In the genomic region with DNA sequence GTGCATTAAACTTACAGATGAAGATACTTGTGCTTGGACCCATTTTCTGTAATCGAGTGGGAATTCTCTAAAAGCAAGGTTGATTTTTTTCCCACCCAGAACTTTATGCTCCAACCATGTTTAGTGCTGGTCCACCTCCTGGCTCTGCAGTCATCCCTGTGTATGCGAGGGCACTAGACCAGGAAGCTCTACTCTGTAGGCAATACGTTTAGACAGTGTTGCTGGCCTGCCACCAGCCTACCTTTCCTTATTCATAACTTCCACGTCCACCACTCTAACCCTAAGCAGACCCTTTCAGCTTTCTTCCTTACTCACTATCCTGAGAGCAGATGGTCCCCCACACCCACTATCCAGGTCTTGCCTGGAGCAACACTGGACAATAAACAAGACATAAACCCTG, we compare ENCODE assay signal across 27 mouse cellular contexts.
A peak's percentile ranks its signal among the peaks of the same experiment; 100 is the strongest.
DNase-seq lines count a peak whose midpoint lies in the region; ATAC-seq and TF ChIP-seq lines count a peak whose summit lies in the region.
"Had no signal": no experiment of that assay in that cellular context is flagged by ENCODE, and none has a peak within 500 bp of the region (broad histone marks: within the 10 kb centered on the region; RNA-seq: fewer than 3 reads in every experiment).

No protein-coding gene starts in this region.

- TF ChIP-seq CTCF in kidney, adult 2 months (conservative IDR thresholded peaks at IDR 0.05; ENCODE audit: insufficient read depth, insufficient read length, low read depth, low read length): no peak

- no peaks in the 10 kb centered on the region for H3K36me3 ChIP-seq in embryonic facial prominence, embryonic 13.5 days
- no peaks in the 10 kb centered on the region for H3K36me3 ChIP-seq in embryonic facial prominence, embryonic 10.5 days (replicated peaks)
- no peaks in the 10 kb centered on the region for H3K36me3 ChIP-seq in hindbrain, embryonic 11.5 days (ENCODE audit: control insufficient read depth, insufficient read depth, low read length)
- H3K36me3 ChIP-seq in hindbrain, embryonic 16.5 days (ENCODE audit: control insufficient read depth, insufficient read depth, low read length): no peaks in the 10 kb centered on the region
- no peaks in the 10 kb centered on the region for H3K36me3 ChIP-seq in midbrain, embryonic 13.5 days
- no peaks in the 10 kb centered on the region for H3K36me3 ChIP-seq in midbrain, embryonic 15.5 days (replicated peaks)
- H3K36me3 ChIP-seq in kidney, adult 2 months (ENCODE audit: control insufficient read depth, insufficient read depth, low read length): no peaks in the 10 kb centered on the region
- H3K36me3 ChIP-seq: heart, embryonic 13.5 days; limb, embryonic 10.5 days; limb, embryonic 15.5 days; liver, embryonic 15.5 days; neural tube, embryonic 13.5 days had no signal

- no peak overlapping the region for H3K4me3 ChIP-seq in embryonic facial prominence, embryonic 13.5 days
- H3K4me3 ChIP-seq in embryonic facial prominence, embryonic 10.5 days: no peak overlapping the region
- H3K4me3 ChIP-seq in hindbrain, embryonic 11.5 days (ENCODE audit: low read depth, low read length): no peak overlapping the region
- H3K4me3 ChIP-seq in hindbrain, embryonic 16.5 days (ENCODE audit: low read length): no peak overlapping the region
- H3K4me3 ChIP-seq in midbrain, embryonic 13.5 days (replicated peaks): no peak overlapping the region
- H3K4me3 ChIP-seq in midbrain, embryonic 15.5 days: no peak overlapping the region
- H3K4me3 ChIP-seq in kidney, adult 2 months (ENCODE audit: insufficient read depth, low read depth, low read length): no peak overlapping the region
- H3K4me3 ChIP-seq: forebrain, embryonic 13.5 days; heart, embryonic 13.5 days; limb, embryonic 10.5 days; limb, embryonic 15.5 days; liver, embryonic 15.5 days; myocyte; neural tube, embryonic 13.5 days had no signal

- H3K27me3 ChIP-seq in embryonic facial prominence, embryonic 13.5 days: no peaks in the 10 kb centered on the region
- no peaks in the 10 kb centered on the region for H3K27me3 ChIP-seq in embryonic facial prominence, embryonic 10.5 days (replicated peaks; ENCODE audit: low read depth, poor library complexity, severe bottlenecking)
- H3K27me3 ChIP-seq in hindbrain, embryonic 11.5 days (ENCODE audit: control insufficient read depth, insufficient read depth, low read length): no peaks in the 10 kb centered on the region
- no peaks in the 10 kb centered on the region for H3K27me3 ChIP-seq in hindbrain, embryonic 16.5 days (replicated peaks; ENCODE audit: control insufficient read depth, insufficient read depth, low read length)
- no peaks in the 10 kb centered on the region for H3K27me3 ChIP-seq in midbrain, embryonic 13.5 days
- H3K27me3 ChIP-seq in midbrain, embryonic 15.5 days (replicated peaks): no peaks in the 10 kb centered on the region
- H3K27me3 ChIP-seq in kidney, adult 2 months (replicated peaks; ENCODE audit: control insufficient read depth, insufficient read depth, low read length): no peaks in the 10 kb centered on the region; the same call in 1 of the 2 replicates
- H3K27me3 ChIP-seq: CH12.LX; forebrain, embryonic 13.5 days; heart, embryonic 13.5 days; limb, embryonic 15.5 days; liver, embryonic 15.5 days; neural tube, embryonic 13.5 days had no signal

- H3K4me2 ChIP-seq in embryonic facial prominence, embryonic 13.5 days: no peak overlapping the region
- H3K4me2 ChIP-seq in hindbrain, embryonic 11.5 days (replicated peaks; ENCODE audit: low read depth, low read length): no peak overlapping the region
- no peak overlapping the region for H3K4me2 ChIP-seq in hindbrain, embryonic 16.5 days (ENCODE audit: low read length)
- no peak overlapping the region for H3K4me2 ChIP-seq in midbrain, embryonic 13.5 days (replicated peaks)
- H3K4me2 ChIP-seq in midbrain, embryonic 15.5 days: no peak overlapping the region
- H3K4me2 ChIP-seq: forebrain, embryonic 13.5 days; heart, embryonic 13.5 days; limb, embryonic 15.5 days; liver, embryonic 15.5 days; lung, embryonic 14.5 days; neural tube, embryonic 13.5 days had no signal

- H3K4me1 ChIP-seq in embryonic facial prominence, embryonic 13.5 days: peaks cover 6% of the 10 kb centered on the region
- peaks cover 2% of the 10 kb centered on the region; the same call in 1 of the 2 replicates for H3K4me1 ChIP-seq in embryonic facial prominence, embryonic 10.5 days
- H3K4me1 ChIP-seq in hindbrain, embryonic 11.5 days (replicated peaks; ENCODE audit: control insufficient read depth, insufficient read depth, low read length): no peaks in the 10 kb centered on the region
- peaks cover 2% of the 10 kb centered on the region; the same call in 1 of the 2 replicates for H3K4me1 ChIP-seq in hindbrain, embryonic 16.5 days (ENCODE audit: control insufficient read depth, insufficient read depth, low read depth, low read length)
- H3K4me1 ChIP-seq in midbrain, embryonic 13.5 days (replicated peaks): no peaks in the 10 kb centered on the region
- no peaks in the 10 kb centered on the region for H3K4me1 ChIP-seq in midbrain, embryonic 15.5 days
- H3K4me1 ChIP-seq in kidney, adult 2 months (ENCODE audit: control insufficient read depth, insufficient read depth, low read length): no peaks in the 10 kb centered on the region
- H3K4me1 ChIP-seq: forebrain, embryonic 13.5 days; heart, embryonic 13.5 days; limb, embryonic 15.5 days; liver, embryonic 15.5 days; neural tube, embryonic 13.5 days had no signal

- ATAC-seq in embryonic facial prominence, embryonic 13.5 days (ENCODE audit: insufficient number of reproducible peaks, insufficient read depth, low FRiP score, low TSS enrichment, low read depth): no peak
- ATAC-seq in hindbrain, embryonic 11.5 days (ENCODE audit: low FRiP score): peak; percentile 14; the same call in 1 of the 2 replicates
- ATAC-seq in hindbrain, embryonic 16.5 days: no peak
- ATAC-seq in midbrain, embryonic 13.5 days: 0 out of 2 replicates have a peak, but pooled peaks have one; percentile 28
- no peak for ATAC-seq in midbrain, embryonic 15.5 days (replicated peaks)

- H3K27ac ChIP-seq in embryonic facial prominence, embryonic 13.5 days: peak overlapping the region; percentile 72; the same call in 1 of the 2 replicates
- no peak overlapping the region for H3K27ac ChIP-seq in embryonic facial prominence, embryonic 10.5 days (replicated peaks)
- H3K27ac ChIP-seq in hindbrain, embryonic 11.5 days (ENCODE audit: low read depth, low read length): 0 out of 2 replicates have a peak overlapping the region, but pooled peaks have one; percentile 39
- no peak overlapping the region for H3K27ac ChIP-seq in hindbrain, embryonic 16.5 days (ENCODE audit: low read depth, low read length)
- no peak overlapping the region for H3K27ac ChIP-seq in midbrain, embryonic 13.5 days
- no peak overlapping the region for H3K27ac ChIP-seq in midbrain, embryonic 15.5 days
- H3K27ac ChIP-seq in kidney, adult 2 months (ENCODE audit: insufficient read depth, low read depth, low read length): no peak overlapping the region
- H3K27ac ChIP-seq: forebrain, embryonic 13.5 days; heart, embryonic 13.5 days; limb, embryonic 10.5 days; limb, embryonic 15.5 days; liver, embryonic 15.5 days; neural tube, embryonic 13.5 days had no signal

- no peaks in the 10 kb centered on the region for H3K9me3 ChIP-seq in embryonic facial prominence, embryonic 13.5 days
- no peaks in the 10 kb centered on the region for H3K9me3 ChIP-seq in embryonic facial prominence, embryonic 10.5 days
- H3K9me3 ChIP-seq in hindbrain, embryonic 11.5 days (ENCODE audit: control insufficient read depth, low read length): no peaks in the 10 kb centered on the region
- no peaks in the 10 kb centered on the region for H3K9me3 ChIP-seq in hindbrain, embryonic 16.5 days (ENCODE audit: control insufficient read depth, low read length)
- H3K9me3 ChIP-seq in midbrain, embryonic 13.5 days: 0 out of 2 replicates have a peak, but pooled peaks cover 2% of the 10 kb centered on the region
- no peaks in the 10 kb centered on the region for H3K9me3 ChIP-seq in midbrain, embryonic 15.5 days
- H3K9me3 ChIP-seq: forebrain, embryonic 13.5 days; heart, embryonic 13.5 days; limb, embryonic 10.5 days; limb, embryonic 15.5 days; liver, embryonic 15.5 days; neural tube, embryonic 13.5 days had no signal

- no peak for DNase-seq in embryonic facial prominence, embryonic 10.5 days (ENCODE audit: low spot score)
- no peak for DNase-seq in hindbrain, embryonic 11.5 days (ENCODE audit: low spot score)
- no peak for DNase-seq in left cerebral cortex, adult 18-20 months (ENCODE audit: low spot score in 2 of 2)
- no peak for DNase-seq in kidney, adult 2 months
- DNase-seq: adrenal gland, adult 8-10 months; cerebellum, adult 2 months; cerebellum, postnatal 14 days; heart, postnatal 10 days; kidney, adult 8-10 months; kidney, postnatal 10 days; layer of hippocampus, postnatal 36 days; lung, embryonic 14.5 days; lung, postnatal 14 days; thymus, adult 2 months; thymus, postnatal 36 days had no signal

- no peak overlapping the region for H3K9ac ChIP-seq in embryonic facial prominence, embryonic 13.5 days
- no peak overlapping the region for H3K9ac ChIP-seq in hindbrain, embryonic 11.5 days (ENCODE audit: low read depth, low read length)
- H3K9ac ChIP-seq in hindbrain, embryonic 16.5 days (ENCODE audit: low read depth, low read length): no peak overlapping the region
- no peak overlapping the region for H3K9ac ChIP-seq in midbrain, embryonic 13.5 days (replicated peaks)
- no peak overlapping the region for H3K9ac ChIP-seq in midbrain, embryonic 15.5 days
- H3K9ac ChIP-seq: forebrain, embryonic 13.5 days; heart, embryonic 13.5 days; limb, embryonic 15.5 days; liver, embryonic 15.5 days; lung, embryonic 14.5 days; neural tube, embryonic 13.5 days had no signal

- WGBS in embryonic facial prominence, embryonic 13.5 days: 86% methylated on average over 4 of the region's 4 CpGs
- WGBS in embryonic facial prominence, embryonic 10.5 days: 83% methylated on average over 4 of the region's 4 CpGs
- WGBS in hindbrain, embryonic 11.5 days: 90% methylated on average over 4 of the region's 4 CpGs
- 94% methylated on average over 4 of the region's 4 CpGs for WGBS in hindbrain, embryonic 16.5 days
- WGBS in midbrain, embryonic 13.5 days: 94% methylated on average over 4 of the region's 4 CpGs
- 91% methylated on average over 4 of the region's 4 CpGs for WGBS in midbrain, embryonic 15.5 days
- WGBS in kidney, adult 2 months: 87% methylated on average over 4 of the region's 4 CpGs

- TF ChIP-seq POLR2A in kidney, adult 2 months (IDR thresholded peaks at IDR 0.05; ENCODE audit: low read depth, low read length): no peak

Comparison
In these comparisons a context has a peak if more than half of its experiments do, and no peak if none do; other contexts are left out.
1. ATAC-seq: peak in hindbrain, embryonic 11.5 days (single experiment) and midbrain, embryonic 13.5 days (single experiment); none in embryonic facial prominence, embryonic 13.5 days (single experiment), hindbrain, embryonic 16.5 days (single experiment) and midbrain, embryonic 15.5 days (single experiment).
2. H3K27ac ChIP-seq: peak in embryonic facial prominence, embryonic 13.5 days (single experiment) and hindbrain, embryonic 11.5 days (single experiment); none in embryonic facial prominence, embryonic 10.5 days (single experiment), hindbrain, embryonic 16.5 days (single experiment), midbrain, embryonic 13.5 days (single experiment), midbrain, embryonic 15.5 days (single experiment) and kidney, adult 2 months (single experiment).